Mouse (Mus musculus) cerebellum, adult 2 months (tissue): Measurements from ENCODE around the gene Zfp866.

Source experiments
- CTCF ChIP-seq: fragments of 200-500 bp; IDR thresholded peaks from 2 replicates; pipeline ENCODE4 v1.5.1; 2011; ENCODE audit warnings: low read depth, mild to moderate bottlenecking, control low read depth, low read length, moderate library complexity, borderline replicate concordance; ENCODE audit not compliant: insufficient read depth
- POLR2A ChIP-seq: fragments of 200-500 bp; IDR thresholded peaks from 2 replicates; pipeline ENCODE4 v1.6.1; 2011; ENCODE audit warnings: low read length, control low read depth, borderline replicate concordance; ENCODE audit not compliant: insufficient read depth

- TF ChIP-seq CTCF, result no peak
- TF ChIP-seq POLR2A, result no peak
Measured at GRCm38 (mm10) chr8:69794096-69794495, 3.1 kb upstream of the Zfp866 start.
